In genomic region chr3:88141787-88142523, GRCm38 (mm10) we compare ENCODE assay signal across 8 mouse cellular contexts. TPM values are rescaled to one million over a fixed set of nuclear protein-coding genes. Genes with fewer than 3 reads are reported as not detected.
DNase-seq lines count a peak whose midpoint lies in the region; ATAC-seq and TF ChIP-seq lines count a peak whose summit lies in the region.

Gene Mef2d, plus strand, starts transcription at chr3:88142372.

- POLR2A ChIA-PET in Patski (lab: Charles Lee) = interaction anchor here (0.6 to 3.0 kb wide), 7 partner anchors 8 to 49 kb away, joined by 4 to 20 read pairs (median 6); no protein-coding TSS in a partner anchor

- H3K9ac ChIP-seq in hindbrain, embryonic 13.5 days = peak within 1 kb of the TSS; percentile 94

- H3K4me1 ChIP-seq in hindbrain, embryonic 13.5 days (replicated peaks) = peaks cover 68% of the 10 kb centered on the region

- peak within 1 kb of the TSS; percentile 99 for H3K27ac ChIP-seq in hindbrain, embryonic 13.5 days

- peak; percentile 97 for DNase-seq in Patski (ENCODE audit: low read depth, low spot score)
- DNase-seq in cerebellum, postnatal 14 days = peak; percentile 98
- DNase-seq in frontal cortex, postnatal 14 days (ENCODE audit: low spot score in 2 of 2) = peak; percentile 90 to 92
- peak; percentile 85 to 87 for DNase-seq in layer of hippocampus, postnatal 25 days (ENCODE audit: extremely low spot score in 1 of 2, low spot score in 1 of 2)
- DNase-seq in lung, postnatal 25 days (ENCODE audit: low spot score) = peak; percentile 97
- DNase-seq in retina, embryonic 14.5 days (ENCODE audit: low spot score) = peak; percentile 97
- peak; percentile 98 for DNase-seq in thymus, postnatal 4 days

- peak within 1 kb of the TSS; percentile 97 for H3K4me2 ChIP-seq in hindbrain, embryonic 13.5 days

- CTCF ChIA-PET in Patski (lab: Charles Lee) = interaction anchor here (0.8 to 6.0 kb wide), 13 partner anchors 8 to 155 kb away, joined by 3 to 34 read pairs (median 4); no protein-coding TSS in a partner anchor

- TF ChIP-seq CTCF in Patski (IDR thresholded peaks at IDR 0.05) = no peak

- WGBS in hindbrain, embryonic 13.5 days = under 1% methylated on average over 38 of the region's 52 CpGs

- H3K36me3 ChIP-seq in hindbrain, embryonic 13.5 days = no peaks in the 10 kb centered on the region

- no peaks in the 10 kb centered on the region for H3K9me3 ChIP-seq in hindbrain, embryonic 13.5 days

- peak; percentile 49 for ATAC-seq in Patski
- peak; percentile 90 for ATAC-seq in hindbrain, embryonic 13.5 days (ENCODE audit: low FRiP score)

- peak within 1 kb of the TSS; percentile 92 for H3K4me3 ChIP-seq in hindbrain, embryonic 13.5 days

- H3K27me3 ChIP-seq in Patski = no peaks in the 10 kb centered on the region
- peaks cover 20% of the 10 kb centered on the region for H3K27me3 ChIP-seq in hindbrain, embryonic 13.5 days

- in situ Hi-C loops in Patski (cut with MboI; ENCODE audit: low pct_unique_long_range_greater_than_20kb) = no loop called here

RNA-seq across cellular contexts. Expression of gene Mef2d, which starts in this region (rescaled TPM):
- polyA plus RNA-seq in Patski (2021) = 62.7 TPM
- 14.5 and 14.8 TPM in 2 replicates for polyA plus RNA-seq in hindbrain, embryonic 13.5 days (2015; fragmentation: Nextera tagmentation; extraction: Ambion mirVana)
- total RNA-seq in layer of hippocampus, postnatal 25 days (2021) = 100 to 1,000 TPM; 179 to 212 TPM

Comparison
In these comparisons a context has a peak if more than half of its experiments do, and no peak if none do; other contexts are left out.
1. Peak in every context shown above with its lines: DNase-seq, ATAC-seq, H3K4me3 ChIP-seq and H3K27ac ChIP-seq.